Mouse (Mus musculus) 3T3-L1 (cell line): ENCODE measurements around the gene Fam160b1.

ENCODE experiments used
- DNase-seq: peaks from one replicate; pipeline ENCODE4 v3.0.0-alpha.2; 2015; ENCODE audit warnings: low read depth, low spot score

Gene Fam160b1

DNA sequence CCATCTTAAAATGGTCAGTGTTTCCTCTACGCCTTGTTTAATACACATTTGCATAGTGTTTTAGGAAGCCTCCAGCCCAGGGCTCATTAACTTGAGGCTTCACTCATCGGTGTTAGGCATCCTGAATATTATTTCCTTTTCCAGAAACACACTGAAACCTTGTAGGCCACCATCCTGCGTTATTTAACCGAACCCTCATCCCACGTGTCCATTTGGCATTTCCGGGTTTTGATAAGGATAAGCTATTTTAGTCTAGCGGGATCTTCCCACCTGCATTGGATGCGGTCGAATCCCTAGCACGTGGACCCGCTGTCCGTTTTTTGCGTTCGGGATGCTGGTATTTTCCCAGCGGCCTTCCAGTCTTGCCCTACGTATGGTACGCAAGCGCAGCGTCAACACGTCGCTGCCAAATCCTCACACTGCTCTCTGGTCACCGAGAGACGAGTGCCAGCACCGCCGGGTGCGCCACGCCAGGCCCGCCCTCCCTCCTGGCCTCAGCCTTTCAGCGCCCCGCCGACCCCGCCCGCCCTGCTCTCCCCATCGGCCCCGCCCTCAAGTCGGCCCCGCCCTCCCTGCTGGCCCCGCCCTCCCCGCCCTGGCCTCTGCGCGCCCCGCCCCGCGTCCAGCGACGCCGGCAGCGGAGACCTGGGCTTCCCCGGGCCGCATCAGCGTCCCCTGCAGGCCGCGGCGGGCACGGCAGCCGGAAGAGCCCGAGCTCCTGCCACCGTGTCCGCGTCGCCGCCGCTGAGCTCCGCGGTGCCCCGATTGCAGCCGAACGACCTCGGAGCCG is at the start of gene Fam160b1:
Gene Fam160b1, plus strand, starts transcription at position 340 of the 790 bp plus-strand sequence.
- DNase-seq: peak; percentile 99

DNA sequence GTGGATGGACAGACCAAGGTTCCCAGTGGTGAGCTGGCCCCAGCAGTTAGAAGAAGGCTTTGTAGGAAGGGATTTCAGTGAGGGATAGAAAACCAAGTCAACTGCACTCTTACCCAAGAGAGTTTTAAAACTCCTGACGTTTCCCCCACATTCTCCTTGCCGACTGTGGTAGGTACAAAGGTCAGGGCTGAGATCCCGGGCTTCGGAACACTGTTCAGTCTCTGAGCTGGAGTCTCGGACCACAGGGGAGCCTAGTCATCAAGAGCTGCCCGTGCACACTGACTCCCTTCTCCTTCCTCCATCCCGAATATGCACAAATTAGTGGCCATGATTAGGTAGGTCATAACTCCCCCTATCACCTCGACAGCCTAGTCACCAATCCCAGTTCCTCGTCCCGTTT is 47.3 kb upstream of the Fam160b1 start:
- no peak for DNase-seq

DNA sequence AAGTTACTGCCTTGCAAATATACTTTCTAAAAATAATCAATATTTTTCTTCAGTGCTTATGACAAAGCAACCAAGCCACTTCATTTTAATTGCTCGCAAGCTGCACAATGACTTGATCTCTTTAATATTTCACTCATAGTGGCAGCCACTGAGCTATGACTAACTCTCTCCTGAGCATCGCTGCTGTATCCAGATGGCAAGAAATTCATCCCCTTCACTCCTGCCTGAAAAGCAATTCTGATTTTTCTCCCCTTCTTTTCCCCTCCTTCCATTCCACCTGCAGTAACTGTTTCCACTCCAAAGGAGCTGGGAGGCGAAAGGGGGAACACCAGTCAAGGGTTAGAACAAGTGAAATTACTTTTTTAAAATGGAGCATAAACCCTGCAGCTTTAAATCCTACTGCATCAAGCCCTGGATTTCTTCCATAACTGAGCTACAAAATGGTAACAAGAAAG is 46.6 kb upstream of the Fam160b1 start:
- no peak for DNase-seq

DNA sequence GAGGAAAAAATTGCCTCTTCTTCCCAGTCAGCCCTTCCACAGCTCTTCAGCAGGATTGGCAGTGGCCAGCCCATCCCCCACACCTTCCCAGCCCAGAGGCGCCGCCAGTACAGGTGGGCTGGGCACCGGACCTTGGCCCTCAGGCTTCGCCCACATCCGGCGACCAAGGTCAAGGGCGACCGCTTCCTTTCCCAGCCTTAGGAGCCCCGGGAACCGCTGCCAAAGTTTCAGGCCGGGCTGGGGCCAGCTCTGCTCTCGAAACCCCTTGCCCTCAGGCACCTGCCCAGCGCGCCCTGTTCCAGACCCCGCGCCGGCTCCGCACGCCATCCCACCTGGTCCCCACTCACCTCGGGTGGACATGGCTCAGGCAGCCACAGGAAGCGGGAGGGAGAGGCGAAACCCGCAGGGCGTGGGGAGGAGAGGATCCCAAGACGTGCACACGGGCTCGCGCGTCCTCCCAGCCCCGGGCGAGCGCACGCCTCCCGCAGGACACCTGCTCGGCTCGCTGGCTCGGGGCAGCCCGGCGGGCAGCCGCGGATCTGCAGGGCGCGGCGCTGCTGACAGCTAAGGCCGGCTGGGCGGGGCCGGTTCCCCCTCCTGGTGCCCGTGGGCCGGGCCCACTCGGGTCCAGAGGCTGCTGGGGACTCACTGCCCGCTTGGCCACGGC is 46.0 kb upstream of the Fam160b1 start, which contains the start of gene Ablim1:
Gene Ablim1, minus strand, starts transcription at position 574 of the 667 bp plus-strand sequence.
- no peak for DNase-seq

DNA sequence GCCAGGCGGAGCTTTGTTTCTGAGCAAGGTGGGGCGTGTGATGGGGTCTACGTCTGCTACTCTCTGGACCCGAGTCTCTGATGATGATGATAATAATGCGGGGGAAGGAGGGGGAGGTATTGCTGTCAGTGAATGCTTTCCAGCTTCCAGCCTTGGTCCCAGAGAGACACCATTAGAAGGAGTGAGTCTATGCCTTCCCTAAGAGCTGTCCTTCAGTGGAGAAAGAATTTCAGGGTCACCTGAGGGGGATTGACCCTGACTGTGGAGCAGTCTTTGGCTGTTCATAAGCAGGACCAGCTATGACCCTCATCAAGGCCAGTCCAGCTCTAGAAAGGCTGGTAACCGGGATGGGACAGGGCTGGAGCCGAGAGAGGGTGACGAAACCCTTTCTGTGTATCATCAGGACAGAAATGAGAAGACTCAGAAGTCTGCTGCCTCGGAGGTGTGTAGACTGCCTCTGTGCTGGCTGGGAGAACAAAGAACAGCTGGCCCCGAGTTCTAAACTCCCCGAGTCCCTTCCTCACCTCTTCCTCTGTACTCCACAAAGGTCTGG is 45.4 kb upstream of the Fam160b1 start:
- DNase-seq: no peak

DNA sequence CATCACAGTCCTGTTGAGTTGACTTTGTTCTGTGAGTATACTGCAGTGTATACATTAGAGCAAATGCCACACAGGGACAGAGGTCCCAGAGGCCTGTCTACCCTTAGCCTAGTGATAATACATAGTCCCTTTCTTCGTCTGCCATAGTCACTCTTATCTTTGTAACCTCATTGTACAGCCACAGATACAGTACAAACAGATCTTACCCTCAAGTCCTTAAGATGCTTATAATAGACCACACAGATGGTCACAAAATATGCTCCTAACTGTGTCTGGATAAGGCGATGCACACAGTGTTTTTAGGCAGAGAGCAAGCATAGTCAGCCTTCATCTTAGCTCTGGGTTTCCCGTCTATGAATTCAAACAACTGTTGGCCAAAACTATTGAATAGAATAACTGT is 43.9 kb upstream of the Fam160b1 start:
- DNase-seq: no peak

DNA sequence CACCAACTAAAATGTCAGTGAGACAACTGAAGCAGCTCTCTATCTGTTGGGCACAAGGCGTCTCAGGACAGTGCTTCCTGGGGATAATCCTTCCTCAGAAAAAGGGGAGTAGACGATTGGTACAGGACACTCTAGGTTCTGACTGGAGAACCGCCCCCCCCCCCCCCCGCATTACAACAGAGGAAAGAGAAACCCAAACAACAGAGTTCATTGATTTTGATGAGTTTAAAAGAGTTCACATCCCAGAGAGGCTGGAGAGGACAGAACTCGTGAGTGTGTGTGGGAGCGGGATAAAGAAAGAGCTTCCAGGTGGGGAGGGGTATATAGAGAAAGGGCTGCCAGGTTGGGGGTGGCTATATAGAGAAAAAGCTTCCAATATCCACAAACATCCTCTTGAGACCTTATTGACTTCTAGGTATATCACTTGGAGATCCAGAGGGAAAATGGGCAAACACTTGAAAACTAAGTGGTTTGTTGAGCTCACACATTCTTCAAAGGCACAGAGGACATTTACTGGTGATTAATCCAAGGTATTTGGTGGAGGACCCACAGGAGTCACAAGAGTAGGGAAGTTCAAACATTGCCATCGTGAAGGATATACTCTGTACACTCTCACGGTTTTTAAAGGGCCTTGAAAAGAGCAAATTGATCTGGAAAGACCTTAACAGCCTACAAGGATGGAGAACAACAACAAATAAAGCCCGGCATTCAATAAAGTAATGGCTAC is 39.7 kb upstream of the Fam160b1 start:
- no peak for DNase-seq

DNA sequence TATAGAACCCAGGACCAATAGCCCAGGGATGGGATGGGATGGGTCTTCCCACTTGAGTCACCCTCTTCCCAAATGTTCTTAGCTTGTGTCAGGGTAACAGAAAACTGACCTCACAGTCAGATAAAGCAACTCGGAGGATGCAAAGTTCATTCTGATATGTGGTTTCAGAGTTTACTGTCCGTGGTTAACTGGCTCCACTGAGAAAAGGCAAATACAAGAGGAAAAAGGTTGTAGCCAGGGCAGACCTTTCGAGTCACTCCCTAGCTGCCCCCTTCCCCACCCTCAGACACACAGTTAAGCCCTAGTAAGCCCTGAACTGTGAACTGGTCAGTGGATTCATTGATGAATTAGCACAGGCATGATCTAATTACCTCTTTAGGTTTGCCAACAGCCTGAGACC is 38.6 kb upstream of the Fam160b1 start:
- DNase-seq: no peak

DNA sequence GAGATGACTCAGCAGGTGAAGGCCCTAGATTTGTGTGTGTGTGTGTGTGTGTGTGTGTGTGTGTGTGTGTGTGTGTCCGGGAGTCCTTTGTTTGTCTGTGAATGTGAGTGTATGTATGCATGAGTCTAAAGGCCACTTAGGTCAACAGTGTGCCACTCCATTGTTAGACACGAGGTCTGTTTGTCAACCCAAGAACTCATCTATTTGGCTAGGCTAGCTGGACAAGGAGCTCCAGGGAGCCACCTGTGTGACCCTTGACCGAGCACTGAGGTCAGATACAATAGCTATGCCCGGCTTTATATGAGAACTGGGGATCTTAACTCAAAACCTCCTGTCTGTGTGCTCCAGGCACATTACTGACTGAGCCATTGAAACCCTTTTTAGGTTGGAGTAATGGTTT is 38.0 kb upstream of the Fam160b1 start:
- DNase-seq: no peak

DNA sequence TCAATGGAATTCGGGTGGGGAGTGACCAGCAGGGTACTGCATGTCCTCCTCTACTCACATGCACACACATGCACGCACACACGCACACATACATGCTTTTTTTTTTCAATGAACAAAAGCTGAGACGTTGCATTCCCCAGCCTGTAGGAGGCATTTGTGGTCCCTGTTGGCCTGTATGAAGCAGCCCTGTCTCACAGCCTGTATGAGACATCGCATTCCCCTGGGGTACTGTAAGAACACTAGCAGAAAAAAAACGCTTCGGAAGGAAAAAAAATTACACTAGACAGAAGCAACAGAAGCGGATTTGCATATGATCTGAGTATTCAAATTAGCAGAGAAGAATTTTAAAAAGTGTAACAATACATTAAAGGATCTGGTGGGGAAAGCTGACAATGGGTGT is 37.4 kb upstream of the Fam160b1 start:
- peak; percentile 68 for DNase-seq

DNA sequence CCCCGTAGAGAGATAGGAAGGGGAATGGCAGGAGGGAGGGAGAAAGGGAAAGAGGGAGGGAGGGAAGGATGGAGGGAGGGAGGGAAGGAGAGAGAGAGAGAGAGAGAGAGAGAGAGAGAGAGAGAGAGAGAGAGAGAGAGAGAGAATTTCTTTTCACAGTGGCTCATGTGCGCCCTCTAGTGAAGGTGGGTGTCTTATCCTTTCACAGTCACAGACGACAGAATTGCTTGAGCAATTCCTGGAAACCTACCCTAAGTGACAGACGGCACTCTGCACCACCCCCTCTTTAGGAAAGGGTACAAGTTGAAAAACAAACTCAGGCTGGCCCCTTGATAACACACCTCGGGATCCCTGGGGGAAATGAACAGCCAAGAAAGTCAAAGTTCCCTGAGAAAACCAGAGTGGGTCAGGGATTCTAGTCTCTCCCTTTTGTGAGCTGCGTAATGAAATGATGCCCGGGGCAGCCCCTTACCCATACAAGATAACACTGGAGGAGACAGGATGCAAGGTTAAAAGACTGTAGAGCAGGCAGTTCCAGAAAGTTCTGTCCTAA is 34.7 kb upstream of the Fam160b1 start:
- DNase-seq: peak; percentile 84

DNA sequence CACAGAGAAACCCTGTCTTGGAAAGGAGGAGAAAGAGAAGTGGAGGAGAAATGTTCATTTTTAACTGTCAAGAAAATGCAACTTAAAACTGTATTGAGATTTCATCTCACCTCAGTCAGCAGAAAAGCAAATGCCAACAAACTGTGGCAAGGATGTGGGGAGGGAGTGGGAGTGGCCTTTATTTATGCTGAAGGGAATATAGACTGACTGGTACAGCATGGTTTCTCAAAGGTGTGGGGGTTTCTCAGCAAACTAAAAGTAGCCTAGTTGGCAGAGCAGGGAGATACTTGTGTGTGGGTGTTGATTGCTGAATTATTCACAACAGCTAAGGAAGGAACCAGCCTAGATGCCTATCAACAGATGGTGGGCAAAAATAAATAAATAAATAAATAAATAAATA is 32.8 kb upstream of the Fam160b1 start:
- DNase-seq: no peak

DNA sequence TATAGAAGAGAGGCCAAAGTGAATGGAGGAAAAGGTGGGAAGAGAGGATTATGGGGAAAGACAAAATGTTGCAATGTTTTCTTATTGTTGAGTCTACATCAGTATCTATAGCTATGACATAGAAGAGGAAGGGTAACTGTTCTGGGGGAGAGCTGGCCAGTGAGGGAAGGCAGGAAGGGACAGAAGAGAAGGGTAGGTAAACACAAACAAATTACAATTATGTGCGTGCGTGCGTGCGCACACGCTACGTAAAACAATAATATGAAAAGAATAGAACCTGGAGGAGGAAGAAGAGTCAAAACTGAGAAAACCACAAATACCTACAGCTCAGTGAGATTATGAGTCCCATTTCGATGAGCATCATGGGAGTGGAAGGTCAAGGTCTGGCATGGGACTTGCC is 32.2 kb upstream of the Fam160b1 start:
- DNase-seq: no peak

DNA sequence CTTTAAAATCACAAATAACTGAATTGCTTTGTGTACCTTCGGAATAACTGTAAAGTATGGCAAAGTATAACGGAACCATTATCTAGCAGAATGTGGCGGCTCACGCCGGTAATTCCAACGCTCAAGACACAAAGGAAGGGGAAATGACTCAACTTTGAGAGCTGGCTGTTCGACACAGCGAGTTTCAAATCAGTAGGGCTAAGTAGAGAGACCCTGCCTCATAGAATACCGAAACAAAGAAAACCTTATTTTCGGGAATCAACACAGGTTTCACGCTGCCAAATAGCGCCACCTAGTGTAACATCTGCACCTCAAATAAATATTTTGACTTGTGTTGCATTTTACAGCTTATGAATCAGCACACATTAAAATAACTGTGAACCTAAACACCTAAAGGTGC is 31.7 kb upstream of the Fam160b1 start:
- DNase-seq: peak; percentile 79

DNA sequence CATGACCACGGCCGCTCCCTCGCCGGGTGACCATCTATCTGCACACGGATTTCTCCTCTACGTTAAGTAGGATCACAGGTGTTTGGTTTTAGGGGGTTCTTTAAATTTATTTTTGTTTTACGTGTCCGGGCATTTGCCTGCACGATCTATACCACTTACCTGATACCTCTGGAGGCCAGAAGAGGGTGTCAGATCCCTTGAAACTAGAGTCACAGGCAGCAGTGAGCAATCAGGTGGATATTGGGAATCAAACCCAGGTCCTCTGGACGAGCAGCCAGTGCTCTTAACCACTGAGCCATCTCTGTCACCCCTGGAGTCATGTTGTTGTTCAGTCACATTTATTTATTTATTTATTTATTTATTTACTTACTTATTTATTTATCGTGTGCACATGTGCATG is 30.2 kb upstream of the Fam160b1 start:
- DNase-seq: no peak

DNA sequence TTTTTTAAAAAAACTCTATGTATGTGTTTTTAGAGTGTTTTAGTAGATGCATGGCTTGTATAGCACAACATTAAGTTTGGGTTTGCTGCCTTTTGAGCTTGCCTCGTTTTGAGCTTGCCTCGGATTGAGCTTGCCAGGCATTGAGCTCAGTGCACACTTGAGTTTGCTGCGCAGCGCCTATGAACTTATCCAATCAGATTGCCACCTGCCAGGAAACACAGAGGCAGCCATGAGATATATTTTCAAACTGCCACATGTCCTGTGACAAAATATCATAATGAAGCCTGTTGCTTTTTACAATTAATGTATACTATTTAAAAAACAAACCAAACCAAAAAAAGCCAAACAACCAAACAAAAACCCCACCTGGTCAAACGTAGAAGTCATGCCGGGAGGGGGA is 29.2 kb upstream of the Fam160b1 start:
- DNase-seq: no peak

DNA sequence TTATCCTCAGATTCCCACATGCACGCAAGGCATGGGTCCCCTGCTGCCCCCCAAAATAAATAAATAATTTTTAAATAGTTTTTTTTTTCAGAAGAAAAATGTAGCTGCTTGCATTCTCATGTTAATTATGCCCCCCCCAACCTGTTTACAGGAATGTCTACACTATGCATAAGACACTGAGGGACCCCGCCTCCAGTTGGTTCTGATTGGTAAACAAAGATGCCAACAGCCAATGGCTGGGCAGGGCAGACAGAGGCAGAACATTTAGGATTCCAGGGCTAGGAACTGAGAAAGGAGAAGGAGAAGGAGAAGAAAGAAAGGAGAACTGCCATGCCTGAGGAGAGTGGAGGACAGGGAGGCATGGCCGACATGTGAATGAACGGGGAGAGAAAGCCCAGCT is 27.1 kb upstream of the Fam160b1 start:
- no peak for DNase-seq

DNA sequence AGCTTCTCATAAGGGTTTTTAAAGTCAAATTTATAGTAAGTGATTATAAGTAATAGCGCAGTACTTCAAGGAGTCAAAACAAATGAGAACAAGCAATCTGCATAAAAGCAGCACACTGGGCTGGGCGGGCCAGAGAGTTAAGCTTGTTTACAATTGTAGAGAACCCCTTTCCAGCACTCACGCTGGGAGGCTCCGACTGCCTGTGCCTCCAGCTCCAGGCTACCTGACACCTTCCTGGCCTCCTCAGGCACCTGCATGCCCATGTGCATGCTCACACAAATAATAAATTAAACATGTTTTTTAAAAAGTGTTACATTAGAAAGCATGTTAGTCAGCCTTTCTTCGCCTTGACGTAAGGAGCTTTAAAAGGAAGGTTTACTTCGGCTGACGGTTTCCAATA is 25.3 kb upstream of the Fam160b1 start:
- DNase-seq: no peak

DNA sequence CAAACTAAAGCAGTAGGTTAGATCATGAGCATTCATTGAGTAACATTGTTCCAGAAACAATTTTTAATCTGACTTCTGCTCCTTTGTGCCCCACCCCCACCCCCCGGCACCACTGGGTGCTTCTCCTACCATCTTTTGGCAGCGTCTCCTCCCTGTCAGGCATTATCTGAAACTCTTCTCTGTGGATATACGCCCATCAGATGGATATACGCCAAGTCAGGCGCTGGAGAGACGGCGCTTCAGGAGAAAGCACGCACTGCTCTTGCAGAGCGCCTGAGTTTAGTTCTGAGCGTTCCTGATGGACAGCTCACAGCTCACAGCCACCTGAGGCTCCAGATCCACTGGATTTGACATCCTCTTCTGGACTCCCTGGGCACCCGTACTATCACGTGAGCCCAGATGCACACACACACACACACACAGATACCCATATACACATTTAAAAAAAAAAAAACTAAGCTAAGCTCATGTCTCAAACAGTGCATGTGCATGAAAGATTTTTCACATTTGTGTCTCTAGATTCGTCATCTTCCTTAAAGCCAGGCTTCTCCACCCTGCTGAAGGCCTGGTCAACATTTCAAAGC is 21.1 kb upstream of the Fam160b1 start:
- DNase-seq: no peak

DNA sequence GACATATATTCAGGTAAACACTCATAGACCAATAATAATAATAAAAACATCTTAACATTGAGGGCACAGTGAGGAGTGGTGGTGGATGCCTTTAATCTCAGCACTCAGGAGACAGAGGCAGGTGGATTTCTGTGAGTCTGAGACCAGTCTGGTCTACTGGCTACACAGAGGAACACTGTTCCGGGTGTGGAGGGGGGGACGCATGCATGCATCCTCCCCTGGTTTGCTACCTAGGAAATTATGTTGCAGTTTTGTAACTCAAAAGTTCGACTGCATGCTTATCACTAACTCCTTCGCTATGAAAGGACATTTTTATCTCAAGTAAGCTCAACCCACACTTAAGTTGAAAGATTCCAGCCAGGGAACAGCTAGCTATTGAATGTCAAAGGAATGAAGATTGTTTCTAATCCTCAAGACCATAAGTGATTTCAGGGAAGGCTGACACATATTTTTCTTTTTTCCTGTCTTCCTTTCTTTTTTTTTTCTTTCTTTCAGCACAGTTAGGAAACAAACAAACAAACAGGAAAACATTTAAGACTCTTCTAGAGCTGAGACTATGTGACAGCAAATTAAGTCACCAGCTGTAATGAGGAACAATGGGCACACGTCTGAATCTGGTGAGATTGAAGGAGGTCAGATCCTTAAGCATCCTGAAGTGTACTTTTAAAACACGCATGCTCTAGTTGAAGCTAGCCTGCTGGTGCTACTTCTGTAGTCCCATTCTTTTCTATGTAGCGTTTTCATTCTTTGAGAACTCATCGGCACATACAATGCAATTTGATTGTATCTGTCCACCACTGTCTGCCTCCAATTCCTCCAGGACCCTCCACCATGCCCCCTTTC is 19.4 kb upstream of the Fam160b1 start:
- DNase-seq: no peak

DNA sequence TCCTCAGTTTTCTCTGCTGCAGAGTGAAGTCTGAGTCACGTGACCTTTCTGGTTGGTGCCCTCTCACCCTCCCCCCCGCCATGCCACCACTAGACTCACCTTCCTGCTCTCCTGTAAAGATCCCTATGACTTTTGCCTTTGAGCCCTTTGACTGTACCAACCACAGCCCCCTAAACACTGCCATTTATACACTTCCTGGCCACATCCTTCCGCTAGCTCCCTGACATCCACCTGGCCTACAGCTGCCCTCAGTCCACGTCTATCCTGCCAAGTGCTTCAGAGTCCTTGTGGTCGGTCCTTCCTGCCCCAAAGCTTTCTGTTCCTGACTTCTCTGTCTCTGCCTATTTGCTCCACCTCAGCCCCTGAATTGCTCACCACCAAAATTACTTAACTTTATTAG is 16.6 kb upstream of the Fam160b1 start:
- no peak for DNase-seq
